Mouse (Mus musculus): ENCODE results near the gene Gse1.

Gene Gse1

DNA sequence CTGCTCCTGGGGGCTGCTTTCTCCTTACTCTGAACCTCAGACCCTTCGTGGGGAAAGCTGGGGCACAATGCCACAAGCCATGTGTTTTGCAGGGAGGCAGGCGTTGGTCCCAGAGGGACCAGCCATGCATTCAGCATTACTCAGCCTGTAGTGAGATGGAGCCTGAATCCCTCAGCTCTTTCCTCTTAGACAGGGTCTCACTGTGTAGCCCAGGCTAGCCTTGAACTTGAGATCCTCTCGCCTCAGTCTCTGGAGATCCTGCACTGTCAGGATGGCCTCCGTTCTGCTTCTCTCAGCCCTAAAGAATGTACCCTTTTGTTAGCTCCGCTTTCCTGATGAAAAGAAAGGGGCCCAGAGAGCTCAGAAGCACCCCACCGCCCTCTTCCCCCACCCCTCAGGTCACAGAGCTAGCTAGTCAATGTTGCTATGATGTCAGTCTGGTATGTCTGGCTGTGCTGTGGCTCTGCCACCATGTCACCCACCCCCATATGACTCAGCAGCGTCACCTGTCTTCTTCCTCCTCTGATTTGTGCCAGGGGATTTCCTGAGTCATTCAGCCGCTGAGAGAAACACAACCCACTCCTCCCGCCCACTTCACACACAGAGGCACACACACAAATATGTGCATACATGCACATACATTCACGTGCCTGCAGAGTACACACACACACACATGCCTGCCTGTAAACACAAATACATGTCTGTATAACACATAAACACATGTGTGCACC, 2.7 kb upstream of the Gse1 start:
- DNase-seq (ENCODE audit: low read depth, low spot score), result peak; percentile 54
- no peaks in the 10 kb centered on the region for H3K36me3 ChIP-seq (ENCODE audit: control insufficient read depth, insufficient read depth, low read length, poor library complexity, severe bottlenecking)
- H3K27me3 ChIP-seq (ENCODE audit: control insufficient read depth, insufficient read depth, low read length, poor library complexity, severe bottlenecking), result no peaks in the 10 kb centered on the region

- Histone ChIP-seq H3K36me3 (ENCODE audit: control insufficient read depth, insufficient read depth, low read length, poor library complexity, severe bottlenecking) (no peaks in the 10 kb centered on the region), H3K27me3 (ENCODE audit: control insufficient read depth, insufficient read depth, low read length, poor library complexity, severe bottlenecking) (no peaks in the 10 kb centered on the region)
- no peak for DNase-seq (ENCODE audit: low read depth, low spot score)
These were observed 1.3 kb upstream of the Gse1 start for GRCm38 (mm10) chr8:120226700-120227577.

GRCm38 (mm10) chr8:120227578-120227876, 729 bp upstream of the Gse1 start:
- DNase-seq (ENCODE audit: low read depth, low spot score), result no peak
- Histone ChIP-seq H3K36me3 (ENCODE audit: control insufficient read depth, insufficient read depth, low read length, poor library complexity, severe bottlenecking) (no peaks in the 10 kb centered on the region), H3K27me3 (ENCODE audit: control insufficient read depth, insufficient read depth, low read length, poor library complexity, severe bottlenecking) (no peaks in the 10 kb centered on the region)

GRCm38 (mm10) chr8:120228781-120229573, 721 bp downstream of the Gse1 start:
- no peaks in the 10 kb centered on the region for H3K36me3 ChIP-seq (ENCODE audit: control insufficient read depth, insufficient read depth, low read length, poor library complexity, severe bottlenecking)
- H3K27me3 ChIP-seq (ENCODE audit: control insufficient read depth, insufficient read depth, low read length, poor library complexity, severe bottlenecking), result no peaks in the 10 kb centered on the region
- DNase-seq (ENCODE audit: low read depth, low spot score), result peak; percentile 10

GRCm38 (mm10) chr8:120229574-120229916, 1.3 kb downstream of the Gse1 start:
- no peak for DNase-seq (ENCODE audit: low read depth, low spot score)
- H3K36me3 ChIP-seq (ENCODE audit: control insufficient read depth, insufficient read depth, low read length, poor library complexity, severe bottlenecking), result no peaks in the 10 kb centered on the region
- H3K27me3 ChIP-seq (ENCODE audit: control insufficient read depth, insufficient read depth, low read length, poor library complexity, severe bottlenecking), result no peaks in the 10 kb centered on the region

- Histone ChIP-seq H3K36me3 (ENCODE audit: control insufficient read depth, insufficient read depth, low read length, poor library complexity, severe bottlenecking) (no peaks in the 10 kb centered on the region), H3K27me3 (ENCODE audit: control insufficient read depth, insufficient read depth, low read length, poor library complexity, severe bottlenecking) (no peaks in the 10 kb centered on the region)
- no peak for DNase-seq (ENCODE audit: low read depth, low spot score)
These were observed 1.8 kb downstream of the Gse1 start for GRCm38 (mm10) chr8:120230081-120230480.

GRCm38 (mm10) chr8:120230715-120231614, 2.7 kb downstream of the Gse1 start:
- Histone ChIP-seq H3K36me3 (ENCODE audit: control insufficient read depth, insufficient read depth, low read length, poor library complexity, severe bottlenecking) (no peaks in the 10 kb centered on the region), H3K27me3 (ENCODE audit: control insufficient read depth, insufficient read depth, low read length, poor library complexity, severe bottlenecking) (no peaks in the 10 kb centered on the region)
- DNase-seq (ENCODE audit: low read depth, low spot score), result no peak

GRCm38 (mm10) chr8:120231870-120232269, 3.6 kb downstream of the Gse1 start:
- Histone ChIP-seq H3K27me3 (ENCODE audit: control insufficient read depth, insufficient read depth, low read length, poor library complexity, severe bottlenecking) (no peaks in the 10 kb centered on the region), H3K36me3 (ENCODE audit: control insufficient read depth, insufficient read depth, low read length, poor library complexity, severe bottlenecking) (no peaks in the 10 kb centered on the region)
- no peak for DNase-seq (ENCODE audit: low read depth, low spot score)

DNA sequence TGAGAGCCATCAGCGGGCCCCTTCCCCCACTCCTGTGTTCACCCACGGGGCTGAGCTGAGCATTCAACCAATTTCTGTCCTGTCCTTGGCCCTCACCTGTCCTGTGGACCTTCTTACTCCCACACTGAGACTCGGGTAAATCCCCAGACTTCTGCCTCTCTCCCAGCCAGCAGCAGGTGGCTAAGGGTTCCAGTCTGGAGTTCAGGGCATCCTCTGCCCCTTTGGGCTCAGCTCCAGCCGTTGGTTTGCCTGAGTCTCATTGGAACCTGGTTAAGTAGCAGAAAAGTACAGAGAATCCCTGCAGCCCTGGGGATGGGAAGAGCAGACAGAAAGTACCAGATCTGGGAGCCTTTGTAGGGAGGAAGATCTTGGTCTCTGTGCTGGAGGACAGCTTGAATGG, 4.1 kb downstream of the Gse1 start:
- H3K36me3 ChIP-seq (ENCODE audit: control insufficient read depth, insufficient read depth, low read length, poor library complexity, severe bottlenecking), result no peaks in the 10 kb centered on the region
- H3K27me3 ChIP-seq (ENCODE audit: control insufficient read depth, insufficient read depth, low read length, poor library complexity, severe bottlenecking), result no peaks in the 10 kb centered on the region
- DNase-seq (ENCODE audit: low read depth, low spot score), result no peak

DNA sequence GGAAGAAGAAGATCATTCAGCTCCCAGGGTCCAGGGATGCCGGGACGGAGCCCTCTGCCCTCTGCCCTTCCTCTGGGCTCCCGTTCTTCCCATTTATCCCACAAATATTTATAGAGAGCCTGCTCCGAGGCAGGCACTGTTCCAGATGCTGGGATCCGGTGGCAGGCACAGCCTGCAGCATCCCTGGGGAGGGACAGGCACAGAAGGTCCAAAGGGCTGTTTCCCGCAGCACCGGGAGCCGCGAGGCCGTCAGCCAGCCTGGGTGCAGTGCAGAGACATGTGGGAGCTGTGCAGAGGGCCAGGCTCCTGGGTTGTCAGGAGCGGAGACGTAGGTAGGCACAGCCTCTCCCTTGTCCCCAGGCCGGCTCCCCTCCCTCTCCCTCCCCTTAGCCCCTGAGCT, 4.7 kb downstream of the Gse1 start:
- Histone ChIP-seq H3K27me3 (ENCODE audit: control insufficient read depth, insufficient read depth, low read length, poor library complexity, severe bottlenecking) (no peaks in the 10 kb centered on the region), H3K36me3 (ENCODE audit: control insufficient read depth, insufficient read depth, low read length, poor library complexity, severe bottlenecking) (no peaks in the 10 kb centered on the region)
- DNase-seq (ENCODE audit: low read depth, low spot score), result no peak

DNA sequence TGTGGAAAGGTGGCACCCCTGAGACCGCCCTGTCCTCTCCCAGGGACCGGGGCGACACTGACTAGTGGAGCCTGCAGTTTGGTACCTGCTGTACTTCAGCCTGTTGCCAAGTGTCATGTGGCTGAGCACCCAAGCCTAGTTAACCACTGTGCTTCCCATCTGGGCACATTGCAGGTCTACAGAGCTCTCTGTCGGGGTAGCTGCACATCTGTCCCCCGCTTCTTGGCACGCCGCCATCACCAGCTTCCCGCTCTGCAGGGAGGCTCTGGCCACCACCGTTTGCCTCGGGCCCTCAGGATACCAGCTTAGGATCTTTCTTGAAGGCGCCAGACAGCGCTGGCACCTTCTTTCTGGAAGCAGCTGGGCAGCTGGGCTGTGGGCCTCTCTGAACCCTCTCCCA, 6.2 kb downstream of the Gse1 start:
- no peak for DNase-seq (ENCODE audit: low read depth, low spot score)
- no peaks in the 10 kb centered on the region for H3K27me3 ChIP-seq (ENCODE audit: control insufficient read depth, insufficient read depth, low read length, poor library complexity, severe bottlenecking)
- H3K36me3 ChIP-seq (ENCODE audit: control insufficient read depth, insufficient read depth, low read length, poor library complexity, severe bottlenecking), result no peaks in the 10 kb centered on the region

DNA sequence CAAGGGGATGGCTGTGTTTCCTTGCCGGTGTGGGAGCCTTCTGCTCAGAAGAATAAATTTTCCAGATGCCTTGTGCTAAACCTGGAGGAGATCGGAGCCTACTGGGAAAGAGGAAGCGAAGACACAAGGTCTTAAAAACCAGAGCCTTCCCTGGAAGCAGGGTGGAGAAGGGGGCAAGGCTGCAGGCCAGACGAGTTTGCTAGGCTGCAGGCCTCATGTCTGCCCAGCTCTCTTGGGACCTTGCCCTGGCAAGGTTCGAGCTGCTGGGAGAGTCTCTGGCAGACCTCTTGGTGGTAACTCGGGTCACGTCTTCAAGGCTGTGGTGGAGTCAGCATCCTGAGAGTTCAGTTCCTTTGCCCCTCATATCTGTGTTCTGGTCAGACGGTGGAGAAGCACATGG, 6.6 kb downstream of the Gse1 start:
- Histone ChIP-seq H3K27me3 (ENCODE audit: control insufficient read depth, insufficient read depth, low read length, poor library complexity, severe bottlenecking) (no peaks in the 10 kb centered on the region), H3K36me3 (ENCODE audit: control insufficient read depth, insufficient read depth, low read length, poor library complexity, severe bottlenecking) (no peaks in the 10 kb centered on the region)
- DNase-seq (ENCODE audit: low read depth, low spot score), result no peak

GRCm38 (mm10) chr8:120243222-120243621, 15.0 kb downstream of the Gse1 start:
- H3K36me3 ChIP-seq (ENCODE audit: control insufficient read depth, insufficient read depth, low read length, poor library complexity, severe bottlenecking), result no peaks in the 10 kb centered on the region
- H3K27me3 ChIP-seq (ENCODE audit: control insufficient read depth, insufficient read depth, low read length, poor library complexity, severe bottlenecking), result no peaks in the 10 kb centered on the region
- no peak for DNase-seq (ENCODE audit: low read depth, low spot score)

GRCm38 (mm10) chr8:120243916-120244451, 15.7 kb downstream of the Gse1 start:
- no peaks in the 10 kb centered on the region for H3K27me3 ChIP-seq (ENCODE audit: control insufficient read depth, insufficient read depth, low read length, poor library complexity, severe bottlenecking)
- DNase-seq (ENCODE audit: low read depth, low spot score), result no peak

More at GRCm38 (mm10) chr8:120243916-120244451, 15.7 kb downstream of the Gse1 start:
- H3K36me3 ChIP-seq (ENCODE audit: control insufficient read depth, insufficient read depth, low read length, poor library complexity, severe bottlenecking), result no peaks in the 10 kb centered on the region

Measured in splenic B cell, adult 2 months (primary cell).